Mouse (Mus musculus) monocyte, adult 2 months (primary cell): ENCODE results near the gene Dnajc22.

Experiments used
- DNase-seq, 2 experiments: peaks; one replicate each; pipeline ENCODE4 v3.0.0; 2022; ENCODE audit warnings: low spot score in 2 of 2, low read depth in 1 of 2

The Dnajc22 gene

DNA sequence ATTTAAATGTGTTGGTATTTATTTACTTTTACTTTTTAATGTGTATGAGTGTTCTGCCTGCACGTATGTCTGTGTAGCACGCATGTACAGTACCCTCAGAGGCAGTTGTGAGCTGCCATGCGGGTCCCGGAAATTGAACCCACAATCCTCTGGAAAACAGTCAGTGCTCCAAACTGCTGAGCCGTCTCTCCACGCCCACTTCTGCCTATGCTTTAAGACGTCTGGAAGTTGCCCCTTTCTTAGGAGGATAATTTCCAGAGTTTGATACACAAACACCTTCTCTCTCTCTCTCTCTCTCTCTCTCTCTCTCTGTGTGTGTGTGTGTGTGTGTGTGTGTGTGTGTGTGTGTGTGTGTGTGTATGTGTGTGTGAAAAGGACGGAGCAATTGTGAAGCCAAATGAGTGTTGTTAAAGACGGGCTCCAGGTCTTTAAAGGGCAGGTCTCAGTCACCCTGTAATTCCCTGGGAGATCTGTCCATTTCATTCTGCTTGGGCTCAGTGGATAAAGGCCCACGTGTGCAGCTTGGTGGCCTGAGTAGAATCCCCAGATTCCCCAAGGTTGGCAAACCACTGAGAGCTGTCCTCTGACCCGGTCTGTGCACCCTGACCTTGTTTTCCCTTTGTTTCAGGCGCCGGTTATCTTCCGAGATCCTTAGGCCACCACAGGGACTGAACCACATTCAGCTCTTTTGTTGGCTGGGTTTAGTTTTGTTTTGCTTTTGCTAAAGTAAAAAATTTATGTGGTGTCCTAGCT, 21.5 kb downstream of the Dnajc22 start:
- DNase-seq, result no peak

GRCm38 (mm10) chr15:99115065-99115423, 22.1 kb downstream of the Dnajc22 start:
- no peak for DNase-seq

- no peak for DNase-seq
Observed at GRCm38 (mm10) chr15:99116539-99116938, 23.6 kb downstream of the Dnajc22 start.

DNA sequence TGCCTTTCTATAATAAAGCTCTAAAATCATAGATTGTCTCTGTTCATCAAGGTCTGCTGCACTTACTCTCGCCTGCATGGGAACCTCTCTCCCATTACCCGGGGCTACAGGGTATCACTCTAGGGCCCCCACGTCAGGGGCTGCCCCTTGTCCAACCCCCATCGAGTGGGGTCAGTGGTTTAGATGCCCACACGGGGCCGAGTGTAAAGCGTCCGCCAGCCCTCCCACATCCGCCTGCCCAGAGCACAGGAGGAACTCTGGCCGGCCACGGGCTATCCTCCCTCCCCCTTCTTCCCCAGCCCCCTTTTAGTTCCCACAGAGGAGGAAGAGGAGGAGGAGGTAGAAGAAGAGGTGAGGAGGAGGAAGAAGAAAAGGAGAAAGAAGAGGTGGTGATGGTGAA, 27.8 kb downstream of the Dnajc22 start:
- DNase-seq, result no peak

- DNase-seq, result no peak
Observed at GRCm38 (mm10) chr15:99122642-99123041, 29.7 kb downstream of the Dnajc22 start.

DNA sequence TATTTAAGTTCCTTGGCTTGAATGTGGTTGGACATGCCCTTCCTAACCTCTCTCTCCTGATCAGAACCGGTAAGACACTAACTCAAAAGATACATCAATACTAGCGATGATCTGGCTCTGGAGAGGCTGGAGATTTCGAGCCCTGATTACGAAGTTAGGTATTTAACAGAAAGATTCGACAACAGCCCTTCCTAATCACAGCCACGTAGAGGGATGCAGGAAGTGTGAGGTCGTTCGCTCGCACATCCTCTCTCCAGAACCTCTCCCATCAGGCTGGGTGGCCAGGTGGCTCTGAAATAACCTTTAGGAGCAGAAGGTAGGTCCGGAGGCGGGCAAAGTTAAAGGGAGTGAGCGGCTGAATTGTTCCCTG, 32.7 kb downstream of the Dnajc22 start, which contains the start of gene Spats2:
TSS of gene Spats2 (plus strand) at position 206 of the 370 bp plus-strand sequence.
- DNase-seq, result no peak

DNA sequence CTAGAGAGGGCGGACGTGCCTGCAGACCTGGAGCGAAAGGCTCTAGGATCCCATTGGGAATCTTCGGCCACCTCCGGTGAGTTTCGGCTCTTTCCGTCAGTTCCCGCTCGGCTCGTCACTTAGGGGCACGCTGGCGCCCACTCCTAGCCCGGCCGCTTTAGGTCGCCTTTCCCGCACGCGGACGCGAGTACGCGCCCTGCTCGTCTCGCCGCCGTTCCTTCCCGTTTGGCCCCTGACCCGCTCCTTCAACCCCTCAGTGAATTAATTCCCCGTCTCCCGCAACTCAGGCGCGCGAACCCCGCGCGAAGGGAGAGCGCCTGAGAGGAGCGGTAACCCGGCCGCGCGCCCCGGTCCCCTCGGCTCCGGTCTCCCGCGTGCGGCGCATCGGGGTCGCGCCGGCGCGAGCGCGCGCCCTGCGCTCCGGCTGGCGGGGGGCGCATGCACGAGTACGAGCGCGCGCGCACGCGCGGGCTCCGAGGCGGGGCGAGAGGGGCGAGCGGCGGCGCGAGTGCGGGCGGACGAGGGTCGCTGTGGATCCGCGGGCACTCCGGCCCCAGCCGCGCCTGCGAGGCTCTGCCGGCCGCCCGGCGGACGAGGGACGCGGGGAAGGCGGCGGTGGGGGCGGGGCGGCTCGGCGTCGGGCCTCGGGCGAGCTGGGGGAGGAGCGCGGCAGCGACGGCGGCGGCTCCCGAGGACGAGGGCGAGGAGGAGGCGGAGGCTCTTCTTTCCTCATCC, 33.3 kb downstream of the Dnajc22 start:
- DNase-seq, result no peak

- no peak for DNase-seq
Observed at GRCm38 (mm10) chr15:99126816-99127365, 33.9 kb downstream of the Dnajc22 start.

GRCm38 (mm10) chr15:99127851-99128522, 35.0 kb downstream of the Dnajc22 start:
- no peak for DNase-seq

- DNase-seq, result no peak
Observed at GRCm38 (mm10) chr15:99129441-99129840, 36.5 kb downstream of the Dnajc22 start.

- DNase-seq, result no peak
Observed at GRCm38 (mm10) chr15:99129956-99130910, 37.3 kb downstream of the Dnajc22 start.

DNA sequence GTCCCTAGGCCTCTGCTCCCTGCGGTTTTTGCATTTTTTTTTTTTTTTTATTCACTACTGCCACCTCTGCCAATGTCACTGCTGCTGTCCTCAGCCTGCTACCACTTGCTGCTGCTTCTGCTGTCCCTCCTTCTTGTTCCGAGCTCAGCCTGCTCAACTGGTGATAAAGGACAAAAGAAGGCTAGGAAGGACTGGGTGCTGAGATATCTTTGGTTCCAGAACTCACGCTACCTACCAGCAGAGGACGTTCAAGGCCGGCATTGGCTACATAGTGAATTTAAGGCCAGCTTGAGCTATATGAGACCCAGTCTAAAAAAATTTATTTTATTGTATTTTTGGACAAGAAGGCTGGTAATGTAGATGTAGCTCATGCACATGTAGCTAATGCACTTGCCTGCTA, 45.4 kb downstream of the Dnajc22 start:
- DNase-seq, result no peak

DNA sequence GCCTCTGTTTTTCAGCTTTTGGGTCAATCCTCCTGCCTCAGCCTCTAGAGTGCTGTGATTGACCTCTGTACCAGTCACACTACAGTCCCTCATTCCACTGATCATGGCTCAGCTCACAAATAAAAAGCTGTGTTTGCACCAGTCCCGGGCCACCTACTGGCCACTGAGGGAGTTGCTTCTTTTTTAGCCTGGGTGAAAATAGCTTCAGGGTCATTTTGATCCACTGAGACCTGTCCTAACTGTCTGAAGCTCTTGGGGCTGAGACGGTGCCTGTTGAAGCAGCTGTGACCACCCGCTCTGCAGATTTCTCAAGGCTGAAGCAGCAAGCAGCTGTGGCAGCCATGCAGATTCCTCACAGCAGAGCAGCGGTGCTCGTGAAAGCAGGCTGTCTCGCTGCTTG, 46.7 kb downstream of the Dnajc22 start:
- DNase-seq, result no peak

DNA sequence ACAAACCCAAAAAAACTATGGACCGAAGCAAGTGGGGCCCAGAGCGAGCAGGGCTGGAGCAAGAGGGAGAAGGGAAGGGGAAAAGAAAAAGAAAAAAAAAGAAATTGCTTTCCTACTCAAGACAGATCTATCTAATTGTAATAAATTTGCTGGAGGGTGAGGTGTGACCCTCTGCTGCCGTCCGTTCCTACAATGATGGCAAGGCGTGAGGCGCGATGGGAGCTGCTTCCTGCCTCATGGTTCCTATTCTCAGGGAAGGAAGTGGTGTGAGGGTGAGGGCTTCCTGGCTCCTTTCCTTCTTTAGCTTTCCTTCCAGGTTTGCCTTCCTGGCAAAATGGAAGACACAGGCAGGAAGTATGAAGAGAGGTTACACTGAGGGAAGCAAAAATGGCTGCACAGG, 57.5 kb downstream of the Dnajc22 start:
- no peak for DNase-seq

DNA sequence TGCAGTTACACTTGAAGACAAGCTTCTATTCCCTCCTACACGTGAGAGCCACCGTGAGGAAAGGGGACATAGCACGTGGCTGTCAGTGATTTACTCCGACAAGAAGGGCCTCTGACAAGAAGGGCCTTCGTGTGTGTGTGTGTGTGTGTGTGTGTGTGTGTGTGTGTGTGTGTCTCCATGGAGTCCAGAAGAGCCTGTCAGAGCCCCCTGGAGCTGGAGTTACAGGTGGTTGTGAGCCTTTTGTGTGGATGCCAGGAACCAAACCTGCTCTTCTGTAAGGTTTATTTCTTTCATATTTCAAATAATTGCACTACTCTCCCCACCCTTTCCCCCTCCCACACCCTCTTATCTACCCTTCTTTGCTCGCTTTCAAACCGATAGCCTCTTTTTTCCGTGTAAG, 58.4 kb downstream of the Dnajc22 start:
- no peak for DNase-seq

GRCm38 (mm10) chr15:99153466-99153865, 60.5 kb downstream of the Dnajc22 start:
- no peak for DNase-seq
